Mouse (Mus musculus) E14TG2a.4 (cell line): ENCODE data around the gene Wbp11.

ENCODE experiments used
- H3K27me3 ChIP-seq: 2 replicates; pipeline ENCODE4 v1.6.1; 2014; ENCODE audit warnings: low read length, control low read depth; ENCODE audit not compliant: insufficient read depth
- H3K36me3 ChIP-seq: 2 replicates; pipeline ENCODE4 v1.6.1; 2014; ENCODE audit warnings: low read length, control low read depth; ENCODE audit not compliant: insufficient read depth
- H3K4me1 ChIP-seq: replicated peaks from 2 replicates; pipeline ENCODE4 v1.6.1; 2014; ENCODE audit warnings: low read depth, low read length, control low read depth
- H3K4me3 ChIP-seq: replicated peaks from 2 replicates; pipeline ENCODE4 v1.5.1; 2014; ENCODE audit warnings: mild to moderate bottlenecking, low read length
- H3K9me3 ChIP-seq: 2 replicates; pipeline ENCODE4 v1.6.1; 2014; ENCODE audit warnings: low read length, control low read depth
- CTCF ChIP-seq: conservative IDR thresholded peaks from 2 replicates; pipeline ENCODE4 v1.5.1; 2014; ENCODE audit warnings: low read length
- NANOG ChIP-seq: IDR thresholded peaks from 2 replicates; pipeline ENCODE4 v1.6.1; 2014; ENCODE audit warnings: borderline replicate concordance, low read length, mixed read lengths
- POU5F1 ChIP-seq: IDR thresholded peaks from 2 replicates; pipeline ENCODE4 v1.6.1; 2014; ENCODE audit warnings: low read length, borderline replicate concordance

Wbp11 gene

DNA sequence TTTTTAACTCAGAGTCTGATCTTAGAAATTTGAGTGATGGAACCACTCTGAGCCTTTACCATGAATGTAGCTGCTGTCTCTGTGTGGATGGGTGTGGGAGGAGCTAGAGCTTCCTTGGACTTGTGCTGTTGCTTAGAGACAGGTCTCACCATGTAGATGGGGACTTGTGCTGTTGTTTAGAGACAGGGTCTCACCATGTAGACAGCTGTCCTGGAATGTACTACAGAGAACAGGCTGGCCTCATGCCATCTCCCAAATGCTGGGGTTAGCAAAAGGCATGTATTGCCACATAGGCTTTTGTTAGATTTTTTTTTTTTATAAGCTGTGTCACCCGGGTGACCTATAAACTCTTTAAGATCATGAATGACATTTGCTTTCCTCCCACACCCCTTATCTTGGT, 64.1 kb downstream of the Wbp11 start:
- no peak overlapping the region for H3K4me3 ChIP-seq
- no peaks in the 10 kb centered on the region for H3K9me3 ChIP-seq
- TF ChIP-seq CTCF (no peak), POU5F1 (no peak), NANOG (no peak)
- no peaks in the 10 kb centered on the region for H3K4me1 ChIP-seq
- no peaks in the 10 kb centered on the region; the same call in 1 of the 2 replicates for H3K27me3 ChIP-seq
- H3K36me3 ChIP-seq: no peaks in the 10 kb centered on the region
